Mouse (Mus musculus) G1E (cell line): ENCODE measurements around the gene Golph3.

ENCODE experiments used
- CTCF ChIP-seq: IDR thresholded peaks from 2 replicates; pipeline ENCODE4 v1.5.1; 2012; ENCODE audit warnings: low read depth, low read length, inconsistent platforms, mixed read lengths
- GATA1 ChIP-seq: IDR thresholded peaks from 2 replicates; pipeline ENCODE4 v1.6.1; 2012; ENCODE audit warnings: borderline replicate concordance, low read length, inconsistent platforms, mixed read lengths
- POLR2AphosphoS5 ChIP-seq: IDR thresholded peaks from 2 replicates; pipeline ENCODE4 v1.6.1; 2012; ENCODE audit warnings: low read depth, low read length, inconsistent platforms; ENCODE audit not compliant: insufficient replicate concordance
- TAL1 ChIP-seq: conservative IDR thresholded peaks from 2 replicates; pipeline ENCODE4 v1.6.1; 2012; ENCODE audit warnings: low read depth, low read length, inconsistent platforms, mixed read lengths

DNA sequence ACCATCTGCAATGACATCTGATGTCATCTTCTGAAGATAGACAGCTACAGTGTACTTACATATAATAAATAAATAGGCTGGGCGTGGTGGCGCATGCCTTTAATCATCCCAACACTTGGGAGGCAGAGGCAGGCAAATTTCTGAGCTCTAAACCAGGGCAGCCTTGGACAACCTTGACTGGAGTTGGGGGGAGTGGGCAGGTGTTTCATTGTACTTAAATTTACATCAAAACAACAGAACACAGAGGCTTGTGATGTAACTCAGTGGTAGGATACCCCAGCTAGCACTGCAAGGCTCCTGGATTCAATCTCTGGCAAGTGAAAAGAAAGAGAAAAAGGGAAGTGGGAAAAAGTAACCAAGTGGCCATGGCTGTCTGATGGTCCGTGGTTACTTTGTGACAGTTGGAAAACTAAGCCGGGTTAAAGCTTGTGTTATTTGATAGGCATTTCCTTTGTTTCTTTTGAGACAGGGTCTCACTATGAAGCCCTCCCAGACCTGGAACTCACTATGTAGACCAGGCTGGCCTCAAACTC is 46.1 kb upstream of the Golph3 start:
- TF ChIP-seq CTCF (no peak), TAL1 (no peak), GATA1 (no peak), POLR2AphosphoS5 (no peak)
